Mouse (Mus musculus): ENCODE data around the gene Bola1. TPM values are rescaled to one million over a fixed set of nuclear protein-coding genes. Genes with fewer than 3 reads are reported as not detected.

Bola1 gene
- total and polyA plus RNA-seq, 2 experiments from 2014 or later = 31.4 to 67.7 TPM

DNA sequence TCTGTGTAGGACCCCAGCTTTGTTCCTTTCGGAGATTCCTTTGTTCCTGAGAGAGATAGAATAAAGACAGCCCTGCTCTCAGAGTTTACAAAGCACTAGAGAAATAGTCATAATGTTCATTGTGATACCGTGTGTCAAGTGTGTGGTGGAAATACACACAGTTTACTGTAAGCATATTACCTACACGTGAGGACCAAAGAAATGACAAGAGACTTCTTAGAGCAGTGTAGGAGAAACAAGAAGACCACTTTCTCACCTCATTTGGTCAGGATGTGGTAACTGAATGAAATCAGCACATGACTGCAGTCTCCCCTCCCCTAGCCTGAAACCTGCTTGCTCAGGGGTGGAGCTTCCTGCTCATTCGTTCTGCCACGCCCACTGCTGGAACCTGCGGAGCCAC, 21.3 kb downstream of the Bola1 start:
- Histone ChIP-seq H3K4me2 (ENCODE audit: low read depth) (peak overlapping the region; percentile 91), H3K27ac (ENCODE audit: low read depth, low read length) (peak overlapping the region; percentile 97), H3K4me1 (ENCODE audit: insufficient read depth) (peaks cover 4% of the 10 kb centered on the region), H3K4me3 (ENCODE audit: low read depth, low read length) (peak overlapping the region; percentile 56), H3K27me3 (ENCODE audit: insufficient read depth, low read length) (no peaks in the 10 kb centered on the region), H3K9ac (peak overlapping the region; percentile 84), H3K36me3 (ENCODE audit: insufficient read depth) (peaks cover 17% of the 10 kb centered on the region), H3K9me3 (ENCODE audit: low read length) (no peaks in the 10 kb centered on the region)
- no peak for TF ChIP-seq CTCF (IDR thresholded peaks at IDR 0.05; ENCODE audit: low read depth)
- no peak for DNase-seq
- WGBS = 3% methylated on average over 6 of the region's 6 CpGs
- ATAC-seq = no peak

GRCm38 (mm10) chr3:96197129-96197749, 22.3 kb downstream of the Bola1 start:
- ATAC-seq (peak; percentile 95), DNase-seq (peak; percentile 96)
- H3K27ac ChIP-seq (ENCODE audit: low read depth, low read length) = peak overlapping the region; percentile 97
- H3K36me3 ChIP-seq (ENCODE audit: insufficient read depth) = peaks cover 24% of the 10 kb centered on the region
- H3K4me3 ChIP-seq (ENCODE audit: low read depth, low read length) = peak overlapping the region; percentile 56
- peaks cover 4% of the 10 kb centered on the region for H3K4me1 ChIP-seq (ENCODE audit: insufficient read depth)
- peak overlapping the region; percentile 91 for H3K4me2 ChIP-seq (ENCODE audit: low read depth)
- WGBS = under 1% methylated on average over 50 of the region's 50 CpGs
- peak; percentile 50; the same call in 1 of the 2 replicates for TF ChIP-seq CTCF (IDR thresholded peaks at IDR 0.05; ENCODE audit: low read depth)
- no peaks in the 10 kb centered on the region for H3K27me3 ChIP-seq (ENCODE audit: insufficient read depth, low read length)
- peak overlapping the region; percentile 84 for H3K9ac ChIP-seq
- no peaks in the 10 kb centered on the region for H3K9me3 ChIP-seq (ENCODE audit: low read length)

GRCm38 (mm10) chr3:96196437-96197128, 22.9 kb downstream of the Bola1 start:
- peaks cover 4% of the 10 kb centered on the region for H3K4me1 ChIP-seq (ENCODE audit: insufficient read depth)
- 19% methylated on average over 27 of the region's 27 CpGs for WGBS
- no peaks in the 10 kb centered on the region for H3K9me3 ChIP-seq (ENCODE audit: low read length)
- H3K9ac ChIP-seq = peak overlapping the region; percentile 84
- H3K4me2 ChIP-seq (ENCODE audit: low read depth) = peak overlapping the region; percentile 91
- peak overlapping the region; percentile 97 for H3K27ac ChIP-seq (ENCODE audit: low read depth, low read length)
- ATAC-seq = no peak
- no peak for TF ChIP-seq CTCF (IDR thresholded peaks at IDR 0.05; ENCODE audit: low read depth)
- DNase-seq = peak; percentile 30
- H3K4me3 ChIP-seq (ENCODE audit: low read depth, low read length) = peak overlapping the region; percentile 56
- H3K27me3 ChIP-seq (ENCODE audit: insufficient read depth, low read length) = no peaks in the 10 kb centered on the region
- H3K36me3 ChIP-seq (ENCODE audit: insufficient read depth) = peaks cover 26% of the 10 kb centered on the region

DNA sequence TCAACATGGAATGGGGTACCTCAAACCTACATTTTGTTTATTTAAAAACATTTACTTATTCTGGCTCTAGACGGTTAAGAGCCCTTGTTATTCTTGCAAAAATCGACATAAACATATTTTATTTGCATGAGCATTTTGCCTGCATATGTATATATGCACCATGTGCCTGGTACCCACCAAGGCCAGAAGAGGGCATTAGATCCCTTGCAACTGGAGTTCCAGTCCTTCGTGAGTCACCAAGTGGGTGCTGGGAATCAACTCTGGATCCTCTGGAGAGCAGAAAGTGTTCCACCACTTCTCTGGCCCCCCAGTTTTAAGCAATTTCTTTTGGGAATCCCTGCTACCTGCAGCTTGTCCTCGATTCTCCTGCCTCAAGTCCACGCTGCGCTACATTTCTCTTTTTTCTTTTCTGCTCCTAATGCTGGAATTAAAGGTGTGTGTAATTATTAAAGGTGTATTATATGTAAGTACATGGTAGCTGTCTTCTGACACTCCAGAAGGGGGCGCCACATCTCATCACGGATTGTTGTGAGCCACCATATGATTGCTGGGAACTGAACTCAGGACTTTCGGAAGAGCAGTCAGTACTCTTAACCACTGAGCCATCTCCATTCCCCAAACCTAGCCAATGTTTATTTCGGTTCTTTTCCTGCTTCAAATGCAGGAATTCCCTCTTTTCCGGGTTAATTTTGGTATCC, 23.7 kb downstream of the Bola1 start:
- ATAC-seq = no peak
- no peak overlapping the region for H3K4me3 ChIP-seq (ENCODE audit: low read depth, low read length)
- 94% methylated on average over 11 of the region's 11 CpGs for WGBS
- H3K36me3 ChIP-seq (ENCODE audit: insufficient read depth) = peaks cover 34% of the 10 kb centered on the region
- no peak overlapping the region for H3K27ac ChIP-seq (ENCODE audit: low read depth, low read length)
- TF ChIP-seq CTCF (IDR thresholded peaks at IDR 0.05; ENCODE audit: low read depth) = peak; percentile 53
- no peak overlapping the region for H3K9ac ChIP-seq
- H3K27me3 ChIP-seq (ENCODE audit: insufficient read depth, low read length) = no peaks in the 10 kb centered on the region
- H3K4me2 ChIP-seq (ENCODE audit: low read depth) = no peak overlapping the region
- DNase-seq = no peak
- peaks cover 4% of the 10 kb centered on the region for H3K4me1 ChIP-seq (ENCODE audit: insufficient read depth)
- no peaks in the 10 kb centered on the region for H3K9me3 ChIP-seq (ENCODE audit: low read length)

DNA sequence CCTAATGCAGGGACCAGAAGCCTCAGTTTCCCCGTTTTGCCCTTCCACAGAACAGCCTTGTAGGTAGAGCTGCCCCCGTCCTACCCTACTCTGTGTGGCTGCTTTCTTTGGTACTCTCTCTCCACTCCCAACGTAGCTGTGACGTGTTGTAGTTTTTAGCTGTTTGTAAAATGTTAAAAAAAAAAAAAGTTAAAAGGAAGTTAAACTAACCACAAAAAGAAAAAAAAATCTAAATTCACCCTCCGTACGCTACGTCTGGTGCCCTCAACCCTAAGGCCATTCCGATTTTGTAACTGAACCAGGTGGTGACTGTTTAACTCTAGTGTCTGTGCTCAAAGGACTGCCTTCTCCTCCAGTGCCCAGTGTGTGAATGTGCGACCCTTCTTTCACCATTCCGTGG, 24.5 kb downstream of the Bola1 start:
- no peak overlapping the region for H3K9ac ChIP-seq
- no peak overlapping the region for H3K4me3 ChIP-seq (ENCODE audit: low read depth, low read length)
- no peak overlapping the region for H3K4me2 ChIP-seq (ENCODE audit: low read depth)
- TF ChIP-seq CTCF (IDR thresholded peaks at IDR 0.05; ENCODE audit: low read depth) = no peak
- H3K36me3 ChIP-seq (ENCODE audit: insufficient read depth) = peaks cover 42% of the 10 kb centered on the region
- H3K9me3 ChIP-seq (ENCODE audit: low read length) = no peaks in the 10 kb centered on the region
- no peak overlapping the region for H3K27ac ChIP-seq (ENCODE audit: low read depth, low read length)
- H3K27me3 ChIP-seq (ENCODE audit: insufficient read depth, low read length) = no peaks in the 10 kb centered on the region
- no peak for DNase-seq
- 93% methylated on average over 10 of the region's 10 CpGs for WGBS
- no peak for ATAC-seq
- H3K4me1 ChIP-seq (ENCODE audit: insufficient read depth) = peaks cover 4% of the 10 kb centered on the region

DNA sequence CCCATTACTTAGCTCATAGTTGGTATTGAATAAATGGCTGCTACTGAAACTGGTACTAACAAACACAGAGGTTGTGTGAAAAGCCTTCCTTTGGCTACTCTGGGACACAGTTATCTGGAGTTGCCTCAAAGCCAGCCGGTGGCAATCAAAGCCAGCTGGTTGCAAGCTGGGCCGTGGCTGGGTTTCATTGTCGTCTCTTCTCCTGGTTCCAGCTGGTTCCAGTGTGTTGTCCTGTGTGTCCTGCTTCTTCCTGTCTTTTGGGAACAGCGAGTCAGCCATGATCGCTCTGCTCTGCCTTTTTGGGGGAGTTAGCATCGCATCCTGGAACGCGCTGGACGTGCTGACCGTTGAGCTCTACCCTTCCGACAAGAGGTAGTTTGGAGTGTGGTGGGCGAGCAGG, 26.5 kb downstream of the Bola1 start:
- ATAC-seq (no peak), DNase-seq (no peak)
- WGBS = 76% methylated on average over 12 of the region's 12 CpGs
- no peak for TF ChIP-seq CTCF (IDR thresholded peaks at IDR 0.05; ENCODE audit: low read depth)
- no peak overlapping the region for H3K4me2 ChIP-seq (ENCODE audit: low read depth)
- peaks cover 60% of the 10 kb centered on the region for H3K36me3 ChIP-seq (ENCODE audit: insufficient read depth)
- no peak overlapping the region for H3K9ac ChIP-seq
- H3K4me1 ChIP-seq (ENCODE audit: insufficient read depth) = peaks cover 4% of the 10 kb centered on the region
- H3K9me3 ChIP-seq (ENCODE audit: low read length) = no peaks in the 10 kb centered on the region
- no peak overlapping the region for H3K27ac ChIP-seq (ENCODE audit: low read depth, low read length)
- H3K27me3 ChIP-seq (ENCODE audit: insufficient read depth, low read length) = no peaks in the 10 kb centered on the region
- H3K4me3 ChIP-seq (ENCODE audit: low read depth, low read length) = no peak overlapping the region

DNA sequence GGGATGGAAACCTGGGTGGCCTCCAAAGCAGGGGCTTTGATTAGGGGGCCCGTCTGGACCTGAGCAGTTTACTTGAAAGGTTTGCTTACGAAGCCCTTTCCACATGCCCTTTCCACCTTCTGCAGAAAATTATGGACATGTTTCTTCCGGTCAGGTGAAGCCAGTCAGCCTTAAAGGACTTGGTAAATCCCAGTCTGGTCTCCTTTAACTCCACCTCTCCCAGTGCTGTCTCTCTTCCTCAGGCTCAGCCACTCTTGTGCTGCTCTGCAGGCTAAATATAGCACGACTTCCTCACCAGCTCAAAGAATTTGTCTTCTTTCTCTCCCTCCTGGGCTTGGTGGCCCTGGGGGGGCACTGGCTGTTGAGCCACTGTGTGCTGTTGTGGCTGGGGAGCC, 37.1 kb downstream of the Bola1 start:
- DNase-seq = no peak
- no peaks in the 10 kb centered on the region for H3K9me3 ChIP-seq (ENCODE audit: low read length)
- H3K4me3 ChIP-seq (ENCODE audit: low read depth, low read length) = peak overlapping the region; percentile 52
- peak overlapping the region; percentile 72 for H3K27ac ChIP-seq (ENCODE audit: low read depth, low read length)
- peak overlapping the region; percentile 72 for H3K4me2 ChIP-seq (ENCODE audit: low read depth)
- peaks cover 4% of the 10 kb centered on the region for H3K4me1 ChIP-seq (ENCODE audit: insufficient read depth)
- peak; percentile 40 for ATAC-seq
- no peak for TF ChIP-seq CTCF (IDR thresholded peaks at IDR 0.05; ENCODE audit: low read depth)
- H3K36me3 ChIP-seq (ENCODE audit: insufficient read depth) = peaks cover 22% of the 10 kb centered on the region
- WGBS = 43% methylated on average over 4 of the region's 4 CpGs
- H3K27me3 ChIP-seq (ENCODE audit: insufficient read depth, low read length) = no peaks in the 10 kb centered on the region
- H3K9ac ChIP-seq = peak overlapping the region; percentile 78
